Mouse (Mus musculus): ENCODE results near the gene Gm5580.

DNA sequence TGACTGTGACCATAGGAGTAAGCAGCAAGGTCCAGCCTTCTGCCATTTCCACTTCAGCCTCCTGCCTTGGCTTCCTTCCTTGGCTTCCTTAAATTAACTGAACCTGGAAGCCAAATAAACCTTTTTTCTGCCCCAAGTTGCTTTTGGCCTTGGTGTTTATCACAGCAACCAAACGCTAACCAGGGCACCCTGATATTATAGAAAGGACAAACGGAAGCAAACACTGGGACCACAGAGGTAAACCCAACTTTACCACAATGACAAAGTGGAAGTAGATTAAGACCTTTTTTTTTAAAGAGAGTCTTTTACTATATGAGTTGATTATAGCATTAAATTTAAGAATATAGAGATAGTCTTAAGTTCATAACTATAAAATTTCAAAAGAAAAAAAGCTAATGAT is 8.4 kb upstream of the Gm5580 start:
- TF ChIP-seq CTCF (IDR thresholded peaks at IDR 0.05; ENCODE audit: low read depth, low read length) (no peak), POLR2A (IDR thresholded peaks at IDR 0.05; ENCODE audit: borderline replicate concordance, low read depth, low read length) (no peak)
